Mouse (Mus musculus) stomach, postnatal 0 days (tissue): ENCODE results near the gene Sept1. TPM values are rescaled to one million over a fixed set of nuclear protein-coding genes. Genes with fewer than 3 reads are reported as not detected.

Experiments used
- ATAC-seq: fragments of 200-750 bp; cut with Nextera tagmentation; 2 replicates; pipeline ENCODE4 v1.8.0; 2017; ENCODE audit not compliant: low FRiP score, low TSS enrichment
- DNase-seq: peaks from one replicate; pipeline ENCODE4 v3.0.0-alpha.2; 2016; ENCODE audit warnings: low spot score
- H3K27ac ChIP-seq: fragments of 300-500 bp; sonication (generic); replicated peaks from 2 replicates; pipeline ENCODE4 v1.5.1; 2014; ENCODE audit warnings: mild to moderate bottlenecking, control low read depth
- H3K27me3 ChIP-seq: fragments of 300-500 bp; sonication (generic); 2 replicates; pipeline ENCODE4 v1.6.1; 2014; ENCODE audit warnings: low read length; ENCODE audit not compliant: control insufficient read depth, insufficient read depth
- H3K36me3 ChIP-seq: fragments of 300-500 bp; sonication (generic); 2 replicates; pipeline ENCODE4 v1.6.1; 2014; ENCODE audit warnings: low read length, mixed read lengths; ENCODE audit not compliant: control insufficient read depth, insufficient read depth
- H3K4me1 ChIP-seq: fragments of 300-500 bp; sonication (generic); replicated peaks from 2 replicates; pipeline ENCODE4 v1.6.1; 2014; ENCODE audit warnings: antibody characterized with exemption; ENCODE audit not compliant: control insufficient read depth, insufficient read depth
- H3K4me2 ChIP-seq: fragments of 300-500 bp; sonication (generic); replicated peaks from 2 replicates; pipeline ENCODE4 v1.6.1; 2014; ENCODE audit warnings: low read depth, mild to moderate bottlenecking, control low read depth, moderate library complexity
- H3K4me3 ChIP-seq: fragments of 300-500 bp; sonication (generic); 2 replicates; pipeline ENCODE4 v1.5.1; 2014; ENCODE audit warnings: low read depth, low read length, control low read depth
- H3K9ac ChIP-seq: fragments of 300-500 bp; sonication (generic); 2 replicates; pipeline ENCODE4 v1.6.1; 2014; ENCODE audit warnings: mild to moderate bottlenecking, low read length, control low read depth, mixed read lengths
- H3K9me3 ChIP-seq: fragments of 300-500 bp; sonication (generic); 2 replicates; pipeline ENCODE4 v1.6.1; 2016; ENCODE audit warnings: low read length; ENCODE audit not compliant: control insufficient read depth
- CTCF ChIP-seq: IDR thresholded peaks from 2 replicates; pipeline ENCODE4 v1.5.1; 2016; ENCODE audit warnings: antibody characterized with exemption, low read depth, mild to moderate bottlenecking, moderate library complexity
- EP300 ChIP-seq: optimal IDR thresholded peaks from 2 replicates; pipeline ENCODE3; 2016; ENCODE audit warnings: antibody characterized with exemption
- WGBS: fragments of 180-500 bp; shearing (Covaris S2); extraction: QIAGEN DNeasy Blood & Tissue Kit; methylation state at CpG from one replicate; pipeline ENCODE4 v1.1.7; 2014; 5-methylcytosine and 5-hydroxymethylcytosine counted together
- polyA plus RNA-seq: library from polyadenylated mRNA; unstranded; fragments of >200 nt; fragmentation: Nextera tagmentation; extraction: Ambion mirVana; gene quantifications from 2 replicates; pipeline ENCODE4 v1.2.1, GENCODE M21; 2015

Gene Sept1
- polyA plus RNA-seq, 1 experiment from 2014 or later: 7.0 TPM

DNA sequence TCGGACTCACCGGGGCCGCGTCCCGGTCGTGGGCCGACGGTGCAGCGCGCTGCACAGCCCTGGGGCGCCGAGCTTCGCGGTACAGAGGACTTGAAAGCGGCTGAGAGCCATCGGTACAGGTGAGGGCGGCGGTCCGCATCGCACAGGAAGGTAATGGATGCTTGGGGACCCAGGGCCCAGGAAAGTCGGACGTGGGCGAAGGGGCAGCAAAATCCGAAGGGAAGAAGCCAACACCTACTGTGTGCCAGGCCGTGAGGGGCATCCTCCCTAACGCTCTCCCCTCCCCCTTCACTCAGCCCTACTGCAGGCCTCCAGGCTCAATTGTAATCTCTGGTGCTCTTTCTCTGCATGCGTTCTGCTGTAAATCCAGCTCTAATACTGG, 429 bp upstream of the Sept1 start:
- H3K27ac ChIP-seq: peak overlapping the region; percentile 96
- peak overlapping the region; percentile 80 for H3K4me3 ChIP-seq
- no peaks in the 10 kb centered on the region for H3K27me3 ChIP-seq
- peak; percentile 0; the same call in 1 of the 2 replicates for ATAC-seq
- H3K9me3 ChIP-seq: no peaks in the 10 kb centered on the region
- H3K9ac ChIP-seq: peak overlapping the region; percentile 87
- no peaks in the 10 kb centered on the region for H3K4me1 ChIP-seq
- DNase-seq: no peak
- 0% methylated on average over 27 of the region's 27 CpGs for WGBS
- no peak for TF ChIP-seq CTCF
- no peak for TF ChIP-seq EP300
- H3K4me2 ChIP-seq: peak overlapping the region; percentile 79
- H3K36me3 ChIP-seq: peaks cover 22% of the 10 kb centered on the region

GRCm38 (mm10) chr7:127231826-127232621, 906 bp downstream of the Sept1 start:
- peak overlapping the region; percentile 96 for H3K27ac ChIP-seq
- ATAC-seq (no peak), DNase-seq (no peak)
- peak overlapping the region; percentile 80 for H3K4me3 ChIP-seq
- H3K36me3 ChIP-seq: peaks cover 18% of the 10 kb centered on the region
- H3K9ac ChIP-seq: peak overlapping the region; percentile 87
- H3K4me1 ChIP-seq: no peaks in the 10 kb centered on the region
- no peaks in the 10 kb centered on the region for H3K9me3 ChIP-seq
- TF ChIP-seq EP300 (no peak), CTCF (no peak)
- WGBS: 4% methylated on average over 20 of the region's 20 CpGs
- peak overlapping the region; percentile 79 for H3K4me2 ChIP-seq
- no peaks in the 10 kb centered on the region for H3K27me3 ChIP-seq

DNA sequence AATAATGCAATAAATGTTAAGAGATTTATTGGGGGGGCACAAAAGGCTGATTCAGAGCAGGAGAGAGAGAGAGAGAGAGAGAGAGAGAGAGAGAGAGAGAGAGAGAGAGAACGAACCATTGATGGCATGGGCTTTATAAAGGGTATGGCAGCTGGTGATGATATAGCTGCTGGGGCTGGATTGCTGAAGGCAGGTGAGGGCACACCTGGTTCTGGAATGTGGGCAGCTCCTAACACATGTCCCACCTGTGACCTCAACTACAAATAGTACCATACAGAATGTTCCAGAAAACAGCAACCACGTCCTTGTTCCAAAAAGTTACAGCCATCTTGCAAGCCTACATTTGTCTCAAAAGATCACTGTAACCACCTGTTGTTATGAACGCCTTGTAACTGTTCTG, 1.6 kb downstream of the Sept1 start:
- DNase-seq: no peak
- WGBS: 46% methylated on average over 3 of the region's 3 CpGs
- Histone ChIP-seq H3K4me3 (peak overlapping the region; percentile 80), H3K9ac (no peak overlapping the region), H3K4me2 (peak overlapping the region; percentile 79), H3K27me3 (no peaks in the 10 kb centered on the region), H3K9me3 (no peaks in the 10 kb centered on the region), H3K27ac (peak overlapping the region; percentile 96), H3K36me3 (peaks cover 12% of the 10 kb centered on the region), H3K4me1 (no peaks in the 10 kb centered on the region)
- TF ChIP-seq CTCF (no peak), EP300 (no peak)
- no peak for ATAC-seq

- no peaks in the 10 kb centered on the region for H3K4me1 ChIP-seq
- H3K9ac ChIP-seq: no peak overlapping the region
- H3K4me3 ChIP-seq: no peak overlapping the region
- H3K27ac ChIP-seq: no peak overlapping the region
- DNase-seq: peak; percentile 86
- no peaks in the 10 kb centered on the region for H3K9me3 ChIP-seq
- H3K36me3 ChIP-seq: 0 out of 2 replicates have a peak, but pooled peaks cover 2% of the 10 kb centered on the region
- no peaks in the 10 kb centered on the region for H3K27me3 ChIP-seq
- WGBS: 63% methylated on average over 4 of the region's 4 CpGs
- TF ChIP-seq EP300: no peak
- TF ChIP-seq CTCF: peak; percentile 86
- no peak for ATAC-seq
- no peak overlapping the region for H3K4me2 ChIP-seq
Observed at GRCm38 (mm10) chr7:127228615-127229303, 4.2 kb downstream of the Sept1 start.

- Histone ChIP-seq H3K9me3 (no peaks in the 10 kb centered on the region), H3K27me3 (no peaks in the 10 kb centered on the region), H3K4me2 (no peak overlapping the region), H3K36me3 (0 out of 2 replicates have a peak, but pooled peaks cover 2% of the 10 kb centered on the region), H3K4me1 (no peaks in the 10 kb centered on the region), H3K9ac (no peak overlapping the region), H3K4me3 (no peak overlapping the region), H3K27ac (no peak overlapping the region)
- no peak for ATAC-seq
- no peak for DNase-seq
- WGBS: 76% methylated on average over 11 of the region's 11 CpGs
- TF ChIP-seq EP300 (no peak), CTCF (no peak)
Observed at GRCm38 (mm10) chr7:127225147-127225995, 7.6 kb downstream of the Sept1 start.
